In genomic region chr5:74246971-74247370, GRCm38 (mm10) we compare ENCODE assay signal across 22 mouse cellular contexts. TPM values are rescaled to one million over a fixed set of nuclear protein-coding genes. Genes with fewer than 3 reads are reported as not detected.
DNase-seq lines count a peak whose midpoint lies in the region; ATAC-seq and TF ChIP-seq lines count a peak whose summit lies in the region.
"Had no signal": no experiment of that assay in that cellular context is flagged by ENCODE, and none has a peak within 500 bp of the region (broad histone marks: within the 10 kb centered on the region; RNA-seq: fewer than 3 reads in every experiment).

No protein-coding gene starts in this region.

- peaks cover 47% of the 10 kb centered on the region for H3K4me1 ChIP-seq in kidney, embryonic 15.5 days
- peaks cover 31% of the 10 kb centered on the region for H3K4me1 ChIP-seq in embryonic facial prominence, embryonic 12.5 days
- H3K4me1 ChIP-seq in neural tube, embryonic 14.5 days (ENCODE audit: control insufficient read depth, insufficient read depth, low read length), result peaks cover 6% of the 10 kb centered on the region; the same call in 1 of the 2 replicates
- peaks cover 24% of the 10 kb centered on the region for H3K4me1 ChIP-seq in forebrain, embryonic 12.5 days

- 57% methylated on average over 3 of the region's 3 CpGs for WGBS in kidney, embryonic 15.5 days
- WGBS in embryonic facial prominence, embryonic 12.5 days, result 83% methylated on average over 3 of the region's 3 CpGs
- WGBS in neural tube, embryonic 14.5 days, result 79% methylated on average over 3 of the region's 3 CpGs
- 91% methylated on average over 3 of the region's 3 CpGs for WGBS in forebrain, embryonic 12.5 days

- H3K36me3 ChIP-seq in kidney, embryonic 15.5 days, result no peaks in the 10 kb centered on the region
- no peaks in the 10 kb centered on the region for H3K36me3 ChIP-seq in embryonic facial prominence, embryonic 12.5 days
- H3K36me3 ChIP-seq in neural tube, embryonic 14.5 days (ENCODE audit: control insufficient read depth, insufficient read depth, low read length), result no peaks in the 10 kb centered on the region
- no peaks in the 10 kb centered on the region for H3K36me3 ChIP-seq in forebrain, embryonic 12.5 days (replicated peaks)
- H3K36me3 ChIP-seq: intestine, embryonic 15.5 days; midbrain, embryonic 12.5 days had no signal

- no peak for ATAC-seq in kidney, embryonic 15.5 days (replicated peaks; ENCODE audit: low FRiP score)
- ATAC-seq in embryonic facial prominence, embryonic 12.5 days (ENCODE audit: insufficient number of reproducible peaks, insufficient read depth, low FRiP score, low TSS enrichment), result no peak
- ATAC-seq in neural tube, embryonic 14.5 days (ENCODE audit: low read depth), result peak; percentile 24; the same call in 1 of the 2 replicates
- ATAC-seq in forebrain, embryonic 12.5 days (ENCODE audit: low FRiP score), result no peak
- ATAC-seq: CD4-positive, CD25-positive, alpha-beta regulatory T cell, adult 4 months; forebrain, embryonic 13.5 days; intestine, embryonic 15.5 days; liver, postnatal 0 days; lung, postnatal 0 days had no signal

- no peak overlapping the region for H3K4me2 ChIP-seq in kidney, embryonic 15.5 days
- H3K4me2 ChIP-seq in embryonic facial prominence, embryonic 12.5 days (replicated peaks), result no peak overlapping the region
- no peak overlapping the region for H3K4me2 ChIP-seq in neural tube, embryonic 14.5 days (ENCODE audit: low read depth, low read length)
- no peak overlapping the region for H3K4me2 ChIP-seq in forebrain, embryonic 12.5 days
- H3K4me2 ChIP-seq: forebrain, embryonic 13.5 days; heart, embryonic 11.5 days; intestine, embryonic 15.5 days; liver, embryonic 11.5 days; midbrain, embryonic 12.5 days had no signal

- H3K27me3 ChIP-seq in kidney, embryonic 15.5 days, result peaks cover 6% of the 10 kb centered on the region; the same call in 1 of the 2 replicates
- H3K27me3 ChIP-seq in embryonic facial prominence, embryonic 12.5 days, result no peaks in the 10 kb centered on the region
- no peaks in the 10 kb centered on the region for H3K27me3 ChIP-seq in neural tube, embryonic 14.5 days (ENCODE audit: control insufficient read depth, insufficient read depth, low read length)
- no peaks in the 10 kb centered on the region for H3K27me3 ChIP-seq in forebrain, embryonic 12.5 days
- H3K27me3 ChIP-seq: forebrain, embryonic 13.5 days; intestine, embryonic 15.5 days; midbrain, embryonic 12.5 days had no signal

- no peak for TF ChIP-seq CTCF in gastrocnemius, adult 2 months (IDR thresholded peaks at IDR 0.05)

- no peaks in the 10 kb centered on the region for H3K9me3 ChIP-seq in kidney, embryonic 15.5 days (replicated peaks)
- H3K9me3 ChIP-seq in embryonic facial prominence, embryonic 12.5 days, result no peaks in the 10 kb centered on the region
- no peaks in the 10 kb centered on the region for H3K9me3 ChIP-seq in neural tube, embryonic 14.5 days (ENCODE audit: control insufficient read depth, low read length)
- H3K9me3 ChIP-seq in forebrain, embryonic 12.5 days, result no peaks in the 10 kb centered on the region
- H3K9me3 ChIP-seq: forebrain, embryonic 13.5 days; intestine, embryonic 15.5 days; midbrain, embryonic 12.5 days had no signal

- no peak overlapping the region for H3K9ac ChIP-seq in kidney, embryonic 15.5 days
- no peak overlapping the region for H3K9ac ChIP-seq in embryonic facial prominence, embryonic 12.5 days
- no peak overlapping the region for H3K9ac ChIP-seq in neural tube, embryonic 14.5 days (replicated peaks; ENCODE audit: low read depth, low read length)
- H3K9ac ChIP-seq in forebrain, embryonic 12.5 days, result no peak overlapping the region
- H3K9ac ChIP-seq: forebrain, embryonic 13.5 days; intestine, embryonic 15.5 days; liver, postnatal 0 days; midbrain, embryonic 12.5 days had no signal

- intact Hi-C loops in gastrocnemius, adult 2 months (cut with DNase I), result loop anchor here (5.0 kb wide), 1 partner anchor 45 kb away; no protein-coding TSS in a partner anchor

- H3K27ac ChIP-seq in gastrocnemius, adult 2 months, result peak overlapping the region; percentile 76
- H3K27ac ChIP-seq in kidney, embryonic 15.5 days, result peak overlapping the region; percentile 20; the same call in 1 of the 2 replicates
- H3K27ac ChIP-seq in embryonic facial prominence, embryonic 12.5 days, result peak overlapping the region; percentile 43; the same call in 1 of the 2 replicates
- no peak overlapping the region for H3K27ac ChIP-seq in neural tube, embryonic 14.5 days (ENCODE audit: low read depth, low read length)
- no peak overlapping the region for H3K27ac ChIP-seq in forebrain, embryonic 12.5 days
- H3K27ac ChIP-seq: forebrain, embryonic 13.5 days; intestine, embryonic 15.5 days; left cerebral cortex, adult 2 months; midbrain, embryonic 12.5 days had no signal

- H3K4me3 ChIP-seq in gastrocnemius, adult 2 months, result no peak overlapping the region
- no peak overlapping the region for H3K4me3 ChIP-seq in kidney, embryonic 15.5 days (replicated peaks)
- H3K4me3 ChIP-seq in embryonic facial prominence, embryonic 12.5 days, result no peak overlapping the region
- no peak overlapping the region for H3K4me3 ChIP-seq in neural tube, embryonic 14.5 days (ENCODE audit: low read depth, low read length)
- H3K4me3 ChIP-seq in forebrain, embryonic 12.5 days (replicated peaks), result no peak overlapping the region
- H3K4me3 ChIP-seq: forebrain, embryonic 13.5 days; intestine, embryonic 15.5 days; left cerebral cortex, adult 2 months; midbrain, embryonic 12.5 days had no signal

- no peak for DNase-seq in gastrocnemius, adult 2 months
- DNase-seq in gastrocnemius, adult 8-10 months (ENCODE audit: low spot score in 2 of 2), result no peak
- no peak for DNase-seq in kidney, postnatal 14 days
- DNase-seq in right cerebral cortex, postnatal 10 days (ENCODE audit: low spot score in 2 of 2), result no peak
- DNase-seq: cerebellum, adult 9-11 months; gastrocnemius, postnatal 10 days; kidney, adult 8-10 months; liver, postnatal 0 days; right cerebral cortex, adult 18-20 months; thymus, adult 2 months had no signal

RNA-seq across cellular contexts. Expression of gene Rasl11b, which starts 51.9 kb away (rescaled TPM):
- 1 to 10 TPM; 2.0 to 5.4 TPM for total RNA-seq in gastrocnemius, adult 2 months (2021)
- total RNA-seq in gastrocnemius, adult 8-10 months (2022), result 10 to 100 TPM in 1 of 4 experiments, 1 to 10 TPM in 3; 1.4 to 10.6 (median 2.7) TPM
- 60.3 and 63.1 TPM in 2 replicates for polyA plus RNA-seq in kidney, embryonic 15.5 days (2015; fragmentation: Nextera tagmentation; extraction: Ambion mirVana)
- polyA plus RNA-seq in embryonic facial prominence, embryonic 12.5 days (2016; fragmentation: Nextera tagmentation; extraction: Ambion mirVana), result 134 and 140 TPM in 2 replicates
- 9.9 and 14.9 TPM in 2 replicates for polyA plus RNA-seq in neural tube, embryonic 14.5 days (2014; fragmentation: Nextera tagmentation; extraction: Ambion mirVana)
- 29.1 and 31.5 TPM in 2 replicates for polyA plus RNA-seq in forebrain, embryonic 12.5 days (2016; fragmentation: Nextera tagmentation; extraction: Ambion mirVana)

Comparison
In these comparisons a context has a peak if more than half of its experiments do, and no peak if none do; other contexts are left out.
1. H3K27ac ChIP-seq: peak in gastrocnemius, adult 2 months (single experiment), kidney, embryonic 15.5 days (single experiment) and embryonic facial prominence, embryonic 12.5 days (single experiment); none in neural tube, embryonic 14.5 days (single experiment) and forebrain, embryonic 12.5 days (single experiment).